Mouse (Mus musculus): Measurements from ENCODE around the gene Cybb.
"Not testable (repeated sequence)": the region's sequence is repeated elsewhere in the genome, so short reads cannot be mapped to it uniquely, and the experiment has no call there.

Cybb gene

GRCm38 (mm10) chrX:9487671-9488070, at the start of gene Cybb:
Gene Cybb (minus strand): TSS chrX:9487771.
- no peak for DNase-seq (ENCODE audit: low read depth)

- no peak for DNase-seq (ENCODE audit: low read depth)
Measured at GRCm38 (mm10) chrX:9536881-9537280, 49.3 kb upstream of the Cybb start.

GRCm38 (mm10) chrX:9519969-9520368, 32.4 kb upstream of the Cybb start:
- peak; percentile 3 for DNase-seq (ENCODE audit: low read depth)

- DNase-seq (ENCODE audit: low read depth): not testable (repeated sequence)
Measured at GRCm38 (mm10) chrX:9517531-9517930, 30.0 kb upstream of the Cybb start.

- DNase-seq (ENCODE audit: low read depth): not testable (repeated sequence)
Measured at GRCm38 (mm10) chrX:9475036-9475435, 12.5 kb downstream of the Cybb start.

- no peak for DNase-seq (ENCODE audit: low read depth)
Measured at GRCm38 (mm10) chrX:9474440-9474839, 13.1 kb downstream of the Cybb start.

- no peak for DNase-seq (ENCODE audit: low read depth)
Measured at GRCm38 (mm10) chrX:9473768-9474167, 13.8 kb downstream of the Cybb start.

- no peak for DNase-seq (ENCODE audit: low read depth)
Measured at GRCm38 (mm10) chrX:9470811-9471388, 16.7 kb downstream of the Cybb start.

- DNase-seq (ENCODE audit: low read depth): no peak
Measured at GRCm38 (mm10) chrX:9469100-9469499, 18.5 kb downstream of the Cybb start.

GRCm38 (mm10) chrX:9467020-9467419, 20.6 kb downstream of the Cybb start:
- no peak for DNase-seq (ENCODE audit: low read depth)

- no peak for DNase-seq (ENCODE audit: low read depth)
Measured at GRCm38 (mm10) chrX:9465890-9466289, 21.7 kb downstream of the Cybb start.

GRCm38 (mm10) chrX:9462671-9463070, 24.9 kb downstream of the Cybb start:
- DNase-seq (ENCODE audit: low read depth): no peak

- DNase-seq (ENCODE audit: low read depth): no peak
Measured at GRCm38 (mm10) chrX:9461399-9461798, 26.2 kb downstream of the Cybb start.

GRCm38 (mm10) chrX:9460387-9460930, 27.1 kb downstream of the Cybb start:
- no peak for DNase-seq (ENCODE audit: low read depth)

GRCm38 (mm10) chrX:9452375-9452774, 35.2 kb downstream of the Cybb start:
- DNase-seq (ENCODE audit: low read depth): no peak

GRCm38 (mm10) chrX:9447284-9447683, 40.3 kb downstream of the Cybb start:
- DNase-seq (ENCODE audit: low read depth): no peak

GRCm38 (mm10) chrX:9441102-9441501, 46.5 kb downstream of the Cybb start:
- no peak for DNase-seq (ENCODE audit: low read depth)

- DNase-seq (ENCODE audit: low read depth): no peak
Measured at GRCm38 (mm10) chrX:9440556-9440955, 47.0 kb downstream of the Cybb start.

- DNase-seq (ENCODE audit: low read depth): no peak
Measured at GRCm38 (mm10) chrX:9439257-9439656, 48.3 kb downstream of the Cybb start.

- no peak for DNase-seq (ENCODE audit: low read depth)
Measured at GRCm38 (mm10) chrX:9413889-9414288, 73.7 kb downstream of the Cybb start.
